Mouse (Mus musculus): ENCODE results near the gene Vps41.

- no peak for TF ChIP-seq POLR2A (IDR thresholded peaks at IDR 0.05; ENCODE audit: insufficient read depth, low read depth, low read length)
- no peak for TF ChIP-seq CTCF (IDR thresholded peaks at IDR 0.05; ENCODE audit: insufficient read depth, low read depth, low read length)
Observed at GRCm38 (mm10) chr13:18839231-18839630, 122.1 kb downstream of the Vps41 start.
